ENCODE assay signal across 7 mouse cellular contexts in genomic region chr6:95484183-95484818, GRCm38 (mm10).
A peak's percentile ranks its signal among the peaks of the same experiment; 100 is the strongest.
DNase-seq lines count a peak whose midpoint lies in the region; ATAC-seq lines count a peak whose summit lies in the region.

No protein-coding gene starts in this region.

- 57% methylated on average over 7 of the region's 7 CpGs for WGBS in embryonic facial prominence, embryonic 11.5 days
- WGBS in hindbrain, embryonic 10.5 days = 60% methylated on average over 7 of the region's 7 CpGs

- H3K27me3 ChIP-seq in embryonic facial prominence, embryonic 11.5 days (ENCODE audit: control insufficient read depth, insufficient read depth, low read length) = no peaks in the 10 kb centered on the region
- no peaks in the 10 kb centered on the region for H3K27me3 ChIP-seq in hindbrain, embryonic 10.5 days (ENCODE audit: insufficient read depth, poor library complexity, severe bottlenecking)

- H3K4me3 ChIP-seq in embryonic facial prominence, embryonic 11.5 days (ENCODE audit: low read depth, low read length) = no peak overlapping the region
- H3K4me3 ChIP-seq in hindbrain, embryonic 10.5 days = no peak overlapping the region

- H3K4me1 ChIP-seq in embryonic facial prominence, embryonic 11.5 days (ENCODE audit: control insufficient read depth, insufficient read depth, low read length) = no peaks in the 10 kb centered on the region
- H3K4me1 ChIP-seq in hindbrain, embryonic 10.5 days (replicated peaks) = 0 out of 2 replicates have a peak, but pooled peaks cover 5% of the 10 kb centered on the region

- H3K4me2 ChIP-seq in embryonic facial prominence, embryonic 11.5 days (ENCODE audit: low read depth, low read length) = no peak overlapping the region

- H3K36me3 ChIP-seq in embryonic facial prominence, embryonic 11.5 days (replicated peaks; ENCODE audit: control insufficient read depth, insufficient read depth, low read depth, low read length) = no peaks in the 10 kb centered on the region
- H3K36me3 ChIP-seq in hindbrain, embryonic 10.5 days = peaks cover 5% of the 10 kb centered on the region; the same call in 1 of the 2 replicates

- H3K9ac ChIP-seq in embryonic facial prominence, embryonic 11.5 days (replicated peaks; ENCODE audit: low read length) = no peak overlapping the region

- no peak; the same call in 1 of the 2 replicates for ATAC-seq in embryonic facial prominence, embryonic 11.5 days (replicated peaks; ENCODE audit: insufficient number of reproducible peaks, low FRiP score, low TSS enrichment, low read depth)
- ATAC-seq in megakaryocyte progenitor cell, adult 5-6 weeks (replicated peaks; ENCODE audit: poor library complexity) = peak; percentile 80

- peak; percentile 8 for DNase-seq in CD4-positive helper T cell, adult 2 months (ENCODE audit: low read depth, low spot score)
- peak; percentile 48 for DNase-seq in R1 (ENCODE audit: low read depth, low spot score)
- DNase-seq in embryonic facial prominence, embryonic 11.5 days (ENCODE audit: low spot score) = peak; percentile 67
- peak; percentile 58 for DNase-seq in hindbrain, embryonic 10.5 days (ENCODE audit: low spot score)
- DNase-seq in layer of hippocampus, adult 18-20 months (ENCODE audit: low spot score in 2 of 2) = peak; percentile 32 to 79
- DNase-seq in right cerebral cortex, postnatal 4 days = peak; percentile 59

- H3K9me3 ChIP-seq in embryonic facial prominence, embryonic 11.5 days (replicated peaks; ENCODE audit: control insufficient read depth, low read length) = no peaks in the 10 kb centered on the region
- peaks cover 5% of the 10 kb centered on the region; the same call in 1 of the 2 replicates for H3K9me3 ChIP-seq in hindbrain, embryonic 10.5 days

- no peak overlapping the region for H3K27ac ChIP-seq in embryonic facial prominence, embryonic 11.5 days (replicated peaks; ENCODE audit: low read depth, low read length)
- no peak overlapping the region for H3K27ac ChIP-seq in hindbrain, embryonic 10.5 days

Comparison
In these comparisons a context has a peak if more than half of its experiments do, and no peak if none do; other contexts are left out.
1. DNase-seq: peak in every context shown above with its lines; median percentile 67 in embryonic facial prominence, embryonic 11.5 days; 59 in right cerebral cortex, postnatal 4 days; 58 in hindbrain, embryonic 10.5 days; 56 in layer of hippocampus, adult 18-20 months; 48 in R1; 8 in CD4-positive helper T cell, adult 2 months.